Mouse (Mus musculus) stomach, adult 2 months (tissue): ENCODE data around the gene Kcnip4. TPM values are rescaled to one million over a fixed set of nuclear protein-coding genes. Genes with fewer than 3 reads are reported as not detected.

Source experiments
- polyA plus RNA-seq: library from polyadenylated mRNA; depleted of rRNA; stranded (reverse); fragments of >200 nt; gene quantifications from 2 replicates; pipeline ENCODE4 v1.2.3, GENCODE M21; 2012; rRNA removed

Gene Kcnip4
- 0.04 and 0.10 TPM in 2 replicates for polyA plus RNA-seq

DNA sequence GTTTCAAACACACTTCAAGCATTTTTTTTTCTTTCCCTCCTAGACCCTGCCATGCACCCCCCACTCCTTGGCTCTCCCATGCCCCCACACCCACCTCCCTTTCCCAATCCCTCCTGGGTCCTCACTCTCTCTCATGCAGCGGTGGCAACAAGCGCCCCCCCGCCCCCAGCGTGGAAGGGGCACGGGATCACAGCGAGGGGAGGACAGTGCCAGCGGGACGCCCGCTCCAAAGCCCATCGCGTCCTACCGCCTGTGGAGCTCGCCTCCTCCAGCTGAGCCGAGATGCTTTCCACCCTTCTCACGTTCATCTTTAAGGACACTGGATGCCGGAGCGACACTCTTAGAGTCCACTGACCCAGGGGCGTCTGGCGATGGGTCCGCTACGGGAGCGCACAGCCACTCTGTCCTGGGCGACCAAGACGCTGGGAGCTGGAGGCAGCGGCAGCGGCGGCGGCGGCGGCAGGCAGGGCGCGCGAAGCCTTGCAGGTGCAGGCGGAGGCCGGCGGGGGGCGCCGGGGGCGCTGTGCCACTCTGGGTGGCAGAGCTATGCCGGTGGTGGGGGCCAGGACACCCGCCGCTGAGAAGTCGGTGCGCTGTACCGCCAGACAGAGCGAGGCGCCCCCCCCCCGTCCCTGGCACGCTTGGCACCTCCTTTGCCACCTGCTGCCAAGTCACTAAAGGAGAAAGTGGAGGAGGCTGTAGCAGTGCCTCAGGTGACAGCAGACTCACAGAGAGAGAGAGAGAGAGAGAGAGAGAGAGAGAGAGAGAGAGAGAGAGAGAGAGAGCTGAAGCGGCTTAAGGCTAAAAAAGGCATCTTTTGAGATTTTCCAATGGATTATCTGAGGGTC, at the start of gene Kcnip4:
Gene Kcnip4, minus strand, starts transcription at position 514 of the 848 bp plus-strand sequence.

